Mouse (Mus musculus): ENCODE measurements around the gene Tmem131l. TPM values are rescaled to one million over a fixed set of nuclear protein-coding genes. Genes with fewer than 3 reads are reported as not detected.
A peak's percentile ranks its signal among the peaks of the same experiment; 100 is the strongest.

Gene Tmem131l
- polyA plus RNA-seq, 1 experiment: 57.5 TPM

DNA sequence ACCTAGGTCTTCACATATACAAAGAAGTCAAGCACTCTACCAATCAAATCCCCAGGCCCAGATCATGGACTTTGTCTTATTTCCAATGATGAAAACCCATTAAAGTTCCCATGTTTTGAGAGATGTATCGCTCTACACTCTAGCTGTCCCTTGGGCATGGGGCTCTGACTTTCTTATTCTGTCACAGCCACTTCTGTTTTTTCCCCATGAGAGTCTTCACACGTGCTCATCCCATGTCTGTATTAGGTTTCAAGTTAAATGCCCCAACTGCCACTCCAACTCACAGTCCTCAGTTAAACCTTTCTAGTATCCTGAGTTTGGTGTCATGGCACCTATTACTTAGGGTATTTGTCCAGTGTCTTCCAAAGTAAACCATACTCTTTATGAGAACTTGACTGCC, 34.8 kb upstream of the Tmem131l start:
- Histone ChIP-seq H3K27ac (ENCODE audit: insufficient read depth, low read depth, low read length) (no peak overlapping the region), H3K4me3 (ENCODE audit: insufficient read depth, low read length) (no peak overlapping the region), H3K4me1 (ENCODE audit: control insufficient read depth, insufficient read depth, low read length) (peaks cover 9% of the 10 kb centered on the region)
- TF ChIP-seq POLR2A (IDR thresholded peaks at IDR 0.05; ENCODE audit: borderline replicate concordance, low read depth, low read length): no peak
- no peak for TF ChIP-seq CTCF (IDR thresholded peaks at IDR 0.05; ENCODE audit: low read depth, low read length)

DNA sequence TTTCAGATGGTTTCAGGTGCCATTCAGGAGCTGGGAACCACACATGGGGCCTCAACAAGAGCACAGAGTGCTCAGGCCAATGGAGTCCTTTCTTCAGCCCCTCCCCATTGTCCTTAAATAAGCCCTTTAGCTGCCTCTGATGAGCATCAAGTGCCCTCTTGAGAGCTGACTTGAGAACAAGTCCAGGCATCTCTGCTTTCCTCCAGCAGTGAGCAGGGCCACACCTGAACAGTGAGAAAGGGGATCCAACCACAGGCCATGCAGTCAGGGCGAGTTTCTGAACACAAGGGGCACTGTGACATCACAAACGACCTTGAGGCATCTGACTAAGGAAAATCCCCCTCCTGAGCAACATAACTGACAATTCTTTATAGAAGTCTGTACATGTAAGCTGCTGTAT, 31.7 kb upstream of the Tmem131l start:
- TF ChIP-seq CTCF (IDR thresholded peaks at IDR 0.05; ENCODE audit: low read depth, low read length) (no peak), POLR2A (IDR thresholded peaks at IDR 0.05; ENCODE audit: borderline replicate concordance, low read depth, low read length) (no peak)
- peaks cover 18% of the 10 kb centered on the region for H3K4me1 ChIP-seq (ENCODE audit: control insufficient read depth, insufficient read depth, low read length)

DNA sequence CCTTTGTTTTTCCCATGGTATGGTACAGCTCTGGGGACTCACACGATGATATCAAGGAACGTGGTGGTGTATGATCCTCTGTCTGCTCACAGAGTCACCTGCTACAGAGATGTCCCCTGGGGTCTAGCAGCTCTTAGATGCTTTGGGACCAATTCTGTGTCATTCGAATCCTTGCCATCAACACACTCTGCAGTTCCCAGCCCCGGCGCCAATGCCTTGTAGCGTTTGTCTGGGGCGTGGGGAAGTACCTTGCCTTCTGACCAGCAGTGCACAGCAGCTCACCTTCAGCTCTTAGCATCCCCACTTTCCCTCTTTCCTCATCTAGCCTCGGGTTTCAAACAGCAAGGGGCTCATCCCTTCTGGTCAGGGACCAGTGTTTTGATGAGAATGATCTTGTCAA, 30.8 kb upstream of the Tmem131l start:
- TF ChIP-seq CTCF (IDR thresholded peaks at IDR 0.05; ENCODE audit: low read depth, low read length) (no peak), POLR2A (IDR thresholded peaks at IDR 0.05; ENCODE audit: borderline replicate concordance, low read depth, low read length) (no peak)
- no peak overlapping the region for H3K27ac ChIP-seq (ENCODE audit: insufficient read depth, low read depth, low read length)
- H3K4me3 ChIP-seq (ENCODE audit: insufficient read depth, low read length): no peak overlapping the region
- peaks cover 18% of the 10 kb centered on the region for H3K4me1 ChIP-seq (ENCODE audit: control insufficient read depth, insufficient read depth, low read length)

More for the DNA sequence above, 31.7 kb upstream of the Tmem131l start:
- Histone ChIP-seq H3K4me3 (ENCODE audit: insufficient read depth, low read length) (no peak overlapping the region), H3K27ac (ENCODE audit: insufficient read depth, low read depth, low read length) (no peak overlapping the region)

DNA sequence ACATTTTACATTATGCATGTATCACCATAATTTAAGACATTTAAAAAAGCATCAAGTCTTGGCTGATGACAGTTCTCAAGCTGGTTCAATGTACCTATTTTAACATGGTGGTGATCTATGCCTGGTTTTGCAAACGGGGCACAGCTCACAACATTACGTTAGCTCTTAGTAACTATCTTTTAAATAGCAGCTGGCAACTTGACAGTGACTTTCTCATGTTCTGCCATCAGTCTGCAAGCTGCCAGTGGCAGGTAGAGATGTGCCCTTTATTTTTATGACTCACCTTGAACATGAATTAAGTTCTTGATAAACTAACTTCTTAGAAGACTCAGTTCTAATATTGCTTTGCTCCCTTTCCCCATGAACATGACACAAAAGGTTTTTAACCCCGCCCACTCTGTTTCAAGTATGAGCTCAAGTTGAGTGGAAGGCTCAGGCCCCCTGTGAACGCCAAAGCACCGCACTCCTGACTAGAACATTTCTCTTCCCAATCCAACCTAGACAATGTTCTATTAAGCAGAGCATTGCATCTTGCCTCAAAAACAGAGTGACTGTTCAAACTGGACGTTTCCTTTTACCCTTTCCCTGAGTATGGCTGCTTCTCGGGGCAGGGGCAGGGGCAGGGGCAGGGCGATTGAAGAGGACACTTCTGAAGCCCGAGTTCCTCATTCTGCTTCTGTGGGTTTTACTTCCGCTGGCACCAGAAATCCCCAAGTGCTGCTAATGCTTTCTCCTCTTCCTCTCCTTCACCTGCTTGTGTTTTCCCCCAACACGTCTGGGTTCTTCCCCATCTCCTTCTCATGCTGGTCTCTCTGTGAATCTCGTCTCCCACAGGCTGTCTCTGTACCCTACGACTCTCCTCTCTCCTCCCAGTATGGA, 29.1 kb upstream of the Tmem131l start:
- TF ChIP-seq POLR2A (IDR thresholded peaks at IDR 0.05; ENCODE audit: borderline replicate concordance, low read depth, low read length): no peak
- TF ChIP-seq CTCF (IDR thresholded peaks at IDR 0.05; ENCODE audit: low read depth, low read length): no peak
- Histone ChIP-seq H3K4me1 (ENCODE audit: control insufficient read depth, insufficient read depth, low read length) (peaks cover 23% of the 10 kb centered on the region), H3K4me3 (ENCODE audit: insufficient read depth, low read length) (peak overlapping the region; percentile 19; the same call in 1 of the 2 replicates), H3K27ac (ENCODE audit: insufficient read depth, low read depth, low read length) (peak overlapping the region; percentile 42)

DNA sequence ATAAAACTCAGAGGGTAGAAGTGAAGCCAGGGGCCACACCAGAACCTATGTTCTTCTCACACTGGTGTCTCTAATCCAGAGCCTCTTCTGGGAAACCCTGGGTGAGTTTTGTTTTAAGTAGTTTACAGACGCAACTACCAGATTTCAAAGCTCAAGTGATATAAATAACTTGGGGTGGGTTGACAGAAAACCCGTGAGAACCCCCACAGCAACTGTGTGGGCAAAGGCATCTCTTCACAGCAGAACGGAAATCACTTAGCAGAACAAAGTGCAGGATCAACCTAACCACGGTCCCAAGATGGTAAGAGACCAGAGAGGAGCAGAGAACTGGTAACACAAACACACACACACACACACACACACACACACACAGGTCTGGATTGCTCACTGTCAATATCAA, 25.9 kb upstream of the Tmem131l start:
- TF ChIP-seq POLR2A (IDR thresholded peaks at IDR 0.05; ENCODE audit: borderline replicate concordance, low read depth, low read length) (no peak), CTCF (IDR thresholded peaks at IDR 0.05; ENCODE audit: low read depth, low read length) (no peak)
- Histone ChIP-seq H3K4me1 (ENCODE audit: control insufficient read depth, insufficient read depth, low read length) (peaks cover 30% of the 10 kb centered on the region), H3K4me3 (ENCODE audit: insufficient read depth, low read length) (no peak overlapping the region), H3K27ac (ENCODE audit: insufficient read depth, low read depth, low read length) (no peak overlapping the region)

DNA sequence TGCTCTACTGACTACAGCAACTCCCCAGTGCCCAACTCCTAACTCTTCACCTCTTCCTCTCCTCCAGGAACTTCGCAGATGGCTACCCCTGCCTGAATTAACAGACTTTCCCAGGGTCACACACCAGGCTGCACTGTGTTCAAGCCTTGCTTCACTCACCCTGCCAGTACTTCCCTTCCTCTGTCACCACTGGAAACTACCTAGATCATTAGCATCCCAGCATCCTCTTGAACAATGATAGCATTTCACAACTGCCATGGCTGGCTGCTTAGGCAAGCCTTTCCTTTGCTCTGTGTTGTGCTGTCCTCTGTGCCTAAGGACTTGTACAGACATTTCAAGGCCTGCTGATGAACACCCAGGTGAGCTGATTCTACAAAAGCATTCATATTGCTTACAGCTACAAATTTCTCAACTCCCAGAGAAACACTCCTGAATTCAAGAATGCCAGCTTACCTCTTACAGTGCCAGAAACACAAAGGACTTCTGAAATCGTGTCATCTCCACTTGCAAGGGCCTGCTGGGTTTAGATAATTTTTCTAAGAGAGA, 23.5 kb upstream of the Tmem131l start:
- Histone ChIP-seq H3K27ac (ENCODE audit: insufficient read depth, low read depth, low read length) (no peak overlapping the region), H3K4me1 (ENCODE audit: control insufficient read depth, insufficient read depth, low read length) (peaks cover 16% of the 10 kb centered on the region), H3K4me3 (ENCODE audit: insufficient read depth, low read length) (no peak overlapping the region)
- no peak for TF ChIP-seq CTCF (IDR thresholded peaks at IDR 0.05; ENCODE audit: low read depth, low read length)

DNA sequence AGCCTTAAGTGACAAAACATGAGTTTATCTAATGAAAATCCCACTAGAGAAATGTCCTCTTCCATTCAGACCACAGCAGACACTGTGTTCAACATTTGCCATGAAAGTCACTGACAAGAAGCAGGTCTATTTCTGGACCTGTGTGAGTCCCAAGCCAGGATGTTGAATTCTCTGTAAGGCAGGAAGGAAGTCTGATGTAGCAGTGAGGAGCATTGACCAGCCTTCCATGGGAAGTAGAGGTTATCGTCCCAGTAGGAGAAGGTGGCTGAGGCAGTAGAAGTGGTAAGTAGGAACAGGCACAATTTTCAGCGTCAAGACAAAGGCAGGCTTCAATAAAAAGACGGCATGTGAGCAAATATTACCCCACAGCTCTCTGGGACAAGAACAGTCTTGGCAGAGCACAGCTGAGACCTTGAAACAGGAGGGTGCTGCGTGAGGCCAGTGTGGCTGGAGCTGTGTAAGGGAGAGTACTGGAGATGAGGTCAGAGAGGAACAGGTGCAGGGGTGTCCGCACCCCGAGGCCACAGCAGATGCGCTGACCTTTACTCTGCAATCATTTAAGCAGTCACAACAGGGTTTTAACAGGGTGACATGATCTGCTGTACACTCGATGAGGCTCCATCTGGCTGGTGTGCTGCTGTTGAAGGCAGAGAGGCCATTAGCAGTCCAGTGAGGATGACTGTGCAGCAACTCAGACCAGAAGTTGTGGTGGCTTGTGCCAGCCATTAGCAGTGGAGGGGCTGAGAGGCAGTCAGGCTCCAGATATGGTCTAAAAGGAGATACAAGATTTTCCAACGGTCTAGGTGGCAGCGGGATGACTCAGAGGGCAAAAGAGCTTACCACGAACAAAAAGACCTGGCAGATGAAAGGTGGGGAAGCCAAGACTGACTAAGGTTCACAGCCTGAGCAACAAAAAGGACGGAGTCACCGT, 21.8 kb upstream of the Tmem131l start:
- no peak overlapping the region for H3K4me3 ChIP-seq (ENCODE audit: insufficient read depth, low read length)
- H3K27ac ChIP-seq (ENCODE audit: insufficient read depth, low read depth, low read length): no peak overlapping the region
- no peak for TF ChIP-seq POLR2A (IDR thresholded peaks at IDR 0.05; ENCODE audit: borderline replicate concordance, low read depth, low read length)
- TF ChIP-seq CTCF (IDR thresholded peaks at IDR 0.05; ENCODE audit: low read depth, low read length): no peak
- peaks cover 15% of the 10 kb centered on the region for H3K4me1 ChIP-seq (ENCODE audit: control insufficient read depth, insufficient read depth, low read length)

DNA sequence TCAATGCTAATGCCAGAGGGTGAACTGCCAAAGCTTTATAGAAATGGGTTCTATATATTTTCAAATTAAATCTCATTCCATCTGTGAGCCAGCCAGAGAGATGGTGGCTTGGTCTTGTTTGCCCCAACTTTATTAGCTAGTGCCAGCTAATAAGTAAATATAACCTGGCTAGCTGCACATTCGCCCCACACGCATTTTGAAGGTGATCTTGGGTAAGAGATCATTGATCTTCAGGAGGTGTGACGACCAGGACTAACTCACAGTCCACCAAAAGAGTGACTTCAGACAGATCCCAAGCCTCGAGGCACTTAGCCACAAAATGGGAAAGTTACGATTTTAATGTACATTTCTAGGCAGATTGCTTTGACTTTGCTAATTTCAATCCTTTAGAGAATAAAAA, 21.0 kb upstream of the Tmem131l start:
- H3K4me3 ChIP-seq (ENCODE audit: insufficient read depth, low read length): no peak overlapping the region
- TF ChIP-seq POLR2A (IDR thresholded peaks at IDR 0.05; ENCODE audit: borderline replicate concordance, low read depth, low read length): no peak
- TF ChIP-seq CTCF (IDR thresholded peaks at IDR 0.05; ENCODE audit: low read depth, low read length): no peak
- peaks cover 15% of the 10 kb centered on the region for H3K4me1 ChIP-seq (ENCODE audit: control insufficient read depth, insufficient read depth, low read length)
- no peak overlapping the region for H3K27ac ChIP-seq (ENCODE audit: insufficient read depth, low read depth, low read length)

DNA sequence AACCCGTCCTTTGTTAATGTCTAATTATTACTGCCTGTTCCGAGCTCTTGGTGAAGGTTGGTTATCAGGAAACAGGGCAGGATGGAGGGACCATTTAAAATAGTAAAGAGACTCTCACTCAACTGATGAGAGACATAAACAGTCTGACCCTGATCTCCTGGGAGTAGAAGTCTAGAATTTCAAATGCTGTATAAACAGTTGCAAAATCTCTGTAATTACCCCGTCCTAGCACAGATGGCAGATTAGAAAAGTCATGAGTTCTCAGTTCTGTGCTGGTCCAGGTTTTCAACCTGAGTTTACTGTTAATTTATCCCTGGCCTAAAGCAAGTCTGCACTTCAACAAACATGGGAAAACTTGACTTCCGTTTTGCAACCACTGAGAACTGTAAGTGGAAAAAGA, 20.2 kb upstream of the Tmem131l start:
- Histone ChIP-seq H3K27ac (ENCODE audit: insufficient read depth, low read depth, low read length) (no peak overlapping the region), H3K4me1 (ENCODE audit: control insufficient read depth, insufficient read depth, low read length) (peaks cover 15% of the 10 kb centered on the region), H3K4me3 (ENCODE audit: insufficient read depth, low read length) (no peak overlapping the region)
- TF ChIP-seq CTCF (IDR thresholded peaks at IDR 0.05; ENCODE audit: low read depth, low read length) (no peak), POLR2A (IDR thresholded peaks at IDR 0.05; ENCODE audit: borderline replicate concordance, low read depth, low read length) (no peak)
